In the genomic region with DNA sequence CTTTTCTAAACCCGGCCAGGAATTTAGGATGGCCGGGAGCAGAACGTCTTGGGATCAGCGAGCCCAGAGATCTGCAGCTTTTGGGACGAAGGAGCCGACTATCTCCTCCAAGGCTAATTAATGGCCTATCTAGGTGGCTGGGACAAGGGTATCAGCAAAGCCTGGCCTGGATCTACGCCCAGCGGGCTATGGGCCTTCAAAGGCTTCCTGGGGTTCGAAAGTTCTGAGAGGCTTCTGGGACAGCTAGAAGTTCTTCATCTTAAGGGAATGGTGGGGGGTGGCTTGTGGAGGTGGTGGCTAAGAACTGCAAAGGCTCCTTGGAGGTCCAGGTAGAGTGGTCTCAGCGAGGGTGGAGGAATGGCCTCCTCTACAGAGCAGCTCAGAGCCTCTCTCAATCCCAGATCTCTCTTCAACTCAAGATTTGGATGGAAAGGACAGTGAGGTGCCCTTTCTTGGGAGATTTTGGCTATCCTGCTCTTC, we compare ENCODE assay signal across 8 mouse cellular contexts. TPM values are rescaled to one million over a fixed set of nuclear protein-coding genes. Genes with fewer than 3 reads are reported as not detected.
A peak's percentile ranks its signal among the peaks of the same experiment; 100 is the strongest.
DNase-seq lines count a peak whose midpoint lies in the region; ATAC-seq and TF ChIP-seq lines count a peak whose summit lies in the region.

No protein-coding gene starts in this region.

- H3K9me3 ChIP-seq in forebrain, embryonic 13.5 days (replicated peaks), result no peaks in the 10 kb centered on the region
- no peaks in the 10 kb centered on the region for H3K9me3 ChIP-seq in hindbrain, embryonic 10.5 days
- H3K9me3 ChIP-seq in limb, embryonic 15.5 days, result no peaks in the 10 kb centered on the region
- H3K9me3 ChIP-seq in neural tube, embryonic 11.5 days (ENCODE audit: control insufficient read depth, low read length), result no peaks in the 10 kb centered on the region

- H3K27me3 ChIP-seq in forebrain, embryonic 13.5 days, result peaks cover 15% of the 10 kb centered on the region
- H3K27me3 ChIP-seq in hindbrain, embryonic 10.5 days (ENCODE audit: insufficient read depth, poor library complexity, severe bottlenecking), result peaks cover 38% of the 10 kb centered on the region
- no peaks in the 10 kb centered on the region for H3K27me3 ChIP-seq in limb, embryonic 15.5 days
- H3K27me3 ChIP-seq in neural tube, embryonic 11.5 days (ENCODE audit: control insufficient read depth, insufficient read depth, low read length), result peaks cover 4% of the 10 kb centered on the region
- H3K27me3 ChIP-seq in thymus, adult 2 months (ENCODE audit: control insufficient read depth, insufficient read depth, low read length), result peaks cover 27% of the 10 kb centered on the region

- peak overlapping the region; percentile 56 for H3K4me3 ChIP-seq in forebrain, embryonic 13.5 days
- peak overlapping the region; percentile 70 for H3K4me3 ChIP-seq in hindbrain, embryonic 10.5 days
- H3K4me3 ChIP-seq in limb, embryonic 15.5 days, result peak overlapping the region; percentile 72
- H3K4me3 ChIP-seq in neural tube, embryonic 11.5 days (ENCODE audit: low read depth, low read length), result peak overlapping the region; percentile 54
- no peak overlapping the region for H3K4me3 ChIP-seq in thymus, adult 2 months (ENCODE audit: control insufficient read depth, insufficient read depth, low read length)

- DNase-seq in urinary bladder, adult 2 months (ENCODE audit: low spot score), result peak; percentile 29
- DNase-seq in urinary bladder, postnatal 10 days (ENCODE audit: low spot score), result no peak
- DNase-seq in hindbrain, embryonic 10.5 days (ENCODE audit: low spot score), result peak; percentile 72
- DNase-seq in neural tube, embryonic 11.5 days (ENCODE audit: low spot score), result peak; percentile 70
- no peak for DNase-seq in cerebellum, adult 9-10 months
- DNase-seq in thymus, adult 2 months, result no peak

- H3K4me1 ChIP-seq in forebrain, embryonic 13.5 days, result peaks cover 42% of the 10 kb centered on the region
- H3K4me1 ChIP-seq in hindbrain, embryonic 10.5 days (replicated peaks), result peaks cover 62% of the 10 kb centered on the region
- H3K4me1 ChIP-seq in limb, embryonic 15.5 days, result peaks cover 43% of the 10 kb centered on the region
- peaks cover 7% of the 10 kb centered on the region for H3K4me1 ChIP-seq in neural tube, embryonic 11.5 days (ENCODE audit: control insufficient read depth, insufficient read depth, low read length)
- H3K4me1 ChIP-seq in thymus, adult 2 months (replicated peaks; ENCODE audit: control insufficient read depth, insufficient read depth, low read length), result no peaks in the 10 kb centered on the region

- H3K9ac ChIP-seq in forebrain, embryonic 13.5 days, result peak overlapping the region; percentile 78
- peak overlapping the region; percentile 63 for H3K9ac ChIP-seq in limb, embryonic 15.5 days
- peak overlapping the region; percentile 75 for H3K9ac ChIP-seq in neural tube, embryonic 11.5 days (ENCODE audit: low read length)

- H3K4me2 ChIP-seq in forebrain, embryonic 13.5 days, result peak overlapping the region; percentile 88
- H3K4me2 ChIP-seq in limb, embryonic 15.5 days, result peak overlapping the region; percentile 75
- H3K4me2 ChIP-seq in neural tube, embryonic 11.5 days (ENCODE audit: low read depth), result peak overlapping the region; percentile 81

- H3K36me3 ChIP-seq in forebrain, embryonic 13.5 days (ENCODE audit: poor library complexity, severe bottlenecking), result no peaks in the 10 kb centered on the region
- no peaks in the 10 kb centered on the region for H3K36me3 ChIP-seq in hindbrain, embryonic 10.5 days
- H3K36me3 ChIP-seq in limb, embryonic 15.5 days, result peaks cover 20% of the 10 kb centered on the region
- no peaks in the 10 kb centered on the region for H3K36me3 ChIP-seq in neural tube, embryonic 11.5 days (ENCODE audit: control insufficient read depth, insufficient read depth, low read length)
- no peaks in the 10 kb centered on the region for H3K36me3 ChIP-seq in thymus, adult 2 months (ENCODE audit: control insufficient read depth, insufficient read depth, low read length)

- no peak for TF ChIP-seq POLR2A in thymus, adult 2 months (IDR thresholded peaks at IDR 0.05; ENCODE audit: control insufficient read depth, extremely low read depth, insufficient read depth, low read length, poor library complexity)

- TF ChIP-seq CTCF in thymus, adult 2 months (IDR thresholded peaks at IDR 0.05; ENCODE audit: borderline replicate concordance, control insufficient read depth, extremely low read depth, insufficient read depth, low read length, poor library complexity), result no peak

- H3K27ac ChIP-seq in forebrain, embryonic 13.5 days, result peak overlapping the region; percentile 88
- peak overlapping the region; percentile 96 for H3K27ac ChIP-seq in hindbrain, embryonic 10.5 days
- peak overlapping the region; percentile 99 for H3K27ac ChIP-seq in limb, embryonic 15.5 days
- H3K27ac ChIP-seq in neural tube, embryonic 11.5 days (ENCODE audit: low read depth, low read length), result peak overlapping the region; percentile 81
- H3K27ac ChIP-seq in thymus, adult 2 months (ENCODE audit: control insufficient read depth, insufficient read depth, low read length), result no peak overlapping the region

- WGBS in forebrain, embryonic 13.5 days, result 2% methylated on average over 10 of the region's 10 CpGs
- under 1% methylated on average over 10 of the region's 10 CpGs for WGBS in hindbrain, embryonic 10.5 days
- WGBS in limb, embryonic 15.5 days, result 2% methylated on average over 10 of the region's 10 CpGs
- WGBS in neural tube, embryonic 11.5 days, result under 1% methylated on average over 10 of the region's 10 CpGs
- 37% methylated on average over 10 of the region's 10 CpGs for WGBS in thymus, adult 2 months

- ATAC-seq in forebrain, embryonic 13.5 days, result no peak
- ATAC-seq in limb, embryonic 15.5 days (ENCODE audit: insufficient number of reproducible peaks, low FRiP score, low TSS enrichment, low read depth), result no peak
- 0 out of 2 replicates have a peak, but pooled peaks have one; percentile 12 for ATAC-seq in neural tube, embryonic 11.5 days (ENCODE audit: insufficient read depth, low FRiP score, low TSS enrichment)

RNA-seq across cellular contexts. Expression of a gene that starts 1.1 kb away (rescaled TPM):
- 37.9 and 44.3 TPM in 2 replicates for polyA plus RNA-seq in urinary bladder, adult 2 months (2012; rRNA removed)
- polyA plus RNA-seq in forebrain, embryonic 13.5 days (2015; fragmentation: Nextera tagmentation; extraction: Ambion mirVana), result 17.0 and 18.9 TPM in 2 replicates
- polyA plus RNA-seq in hindbrain, embryonic 10.5 days (2016; fragmentation: Nextera tagmentation; extraction: Ambion mirVana), result 34.0 and 34.6 TPM in 2 replicates
- 89.3 and 95.9 TPM in 2 replicates for polyA plus RNA-seq in limb, embryonic 15.5 days (2015; fragmentation: Nextera tagmentation; extraction: Ambion mirVana)
- 25.9 and 33.7 TPM in 2 replicates for polyA plus RNA-seq in neural tube, embryonic 11.5 days (2014; fragmentation: Nextera tagmentation; extraction: Ambion mirVana)
- polyA plus RNA-seq in thymus, adult 2 months (2012; rRNA removed), result 2.3 and 2.7 TPM in 2 replicates

RNA-seq across cellular contexts. Expression of a gene that starts 29.8 kb away (rescaled TPM):
- 6.2 and 11.2 TPM in 2 replicates for polyA plus RNA-seq in urinary bladder, adult 2 months (2012; rRNA removed)
- 9.3 and 12.4 TPM in 2 replicates for polyA plus RNA-seq in forebrain, embryonic 13.5 days (2015; fragmentation: Nextera tagmentation; extraction: Ambion mirVana)
- 24.1 and 24.4 TPM in 2 replicates for polyA plus RNA-seq in hindbrain, embryonic 10.5 days (2016; fragmentation: Nextera tagmentation; extraction: Ambion mirVana)
- 21.6 and 25.5 TPM in 2 replicates for polyA plus RNA-seq in limb, embryonic 15.5 days (2015; fragmentation: Nextera tagmentation; extraction: Ambion mirVana)
- polyA plus RNA-seq in neural tube, embryonic 11.5 days (2014; fragmentation: Nextera tagmentation; extraction: Ambion mirVana), result 15.1 and 16.0 TPM in 2 replicates
- polyA plus RNA-seq in thymus, adult 2 months (2012; rRNA removed), result 2.0 and 2.1 TPM in 2 replicates

RNA-seq across cellular contexts. Expression of a gene that starts 35.4 kb away (rescaled TPM):
- polyA plus RNA-seq in urinary bladder, adult 2 months (2012; rRNA removed), result 7.0 and 8.9 TPM in 2 replicates
- 2.1 and 2.4 TPM in 2 replicates for polyA plus RNA-seq in forebrain, embryonic 13.5 days (2015; fragmentation: Nextera tagmentation; extraction: Ambion mirVana)
- 11.9 and 14.4 TPM in 2 replicates for polyA plus RNA-seq in hindbrain, embryonic 10.5 days (2016; fragmentation: Nextera tagmentation; extraction: Ambion mirVana)
- polyA plus RNA-seq in limb, embryonic 15.5 days (2015; fragmentation: Nextera tagmentation; extraction: Ambion mirVana), result 35.0 and 37.6 TPM in 2 replicates
- 14.2 and 16.6 TPM in 2 replicates for polyA plus RNA-seq in neural tube, embryonic 11.5 days (2014; fragmentation: Nextera tagmentation; extraction: Ambion mirVana)
- 66.8 and 84.4 TPM in 2 replicates for polyA plus RNA-seq in thymus, adult 2 months (2012; rRNA removed)

RNA-seq across cellular contexts. Expression of a gene that starts 40.1 kb away (rescaled TPM):
- polyA plus RNA-seq in urinary bladder, adult 2 months (2012; rRNA removed), result 7.2 and 9.4 TPM in 2 replicates
- 3.6 and 5.4 TPM in 2 replicates for polyA plus RNA-seq in forebrain, embryonic 13.5 days (2015; fragmentation: Nextera tagmentation; extraction: Ambion mirVana)
- polyA plus RNA-seq in hindbrain, embryonic 10.5 days (2016; fragmentation: Nextera tagmentation; extraction: Ambion mirVana), result 7.9 and 10.3 TPM in 2 replicates
- 16.8 and 21.3 TPM in 2 replicates for polyA plus RNA-seq in limb, embryonic 15.5 days (2015; fragmentation: Nextera tagmentation; extraction: Ambion mirVana)
- polyA plus RNA-seq in neural tube, embryonic 11.5 days (2014; fragmentation: Nextera tagmentation; extraction: Ambion mirVana), result 8.9 and 9.0 TPM in 2 replicates
- polyA plus RNA-seq in thymus, adult 2 months (2012; rRNA removed), result 7.4 and 11.2 TPM in 2 replicates

RNA-seq across cellular contexts. Expression of a gene that starts 58.3 kb away (rescaled TPM):
- polyA plus RNA-seq in urinary bladder, adult 2 months (2012; rRNA removed), result 1.6 and 1.7 TPM in 2 replicates
- 0.45 TPM in 1 of 2 replicates, not detected in the other for polyA plus RNA-seq in forebrain, embryonic 13.5 days (2015; fragmentation: Nextera tagmentation; extraction: Ambion mirVana)
- 0.11 and 0.39 TPM in 2 replicates for polyA plus RNA-seq in hindbrain, embryonic 10.5 days (2016; fragmentation: Nextera tagmentation; extraction: Ambion mirVana)
- 1.2 and 1.4 TPM in 2 replicates for polyA plus RNA-seq in limb, embryonic 15.5 days (2015; fragmentation: Nextera tagmentation; extraction: Ambion mirVana)
- 0.18 and 0.27 TPM in 2 replicates for polyA plus RNA-seq in neural tube, embryonic 11.5 days (2014; fragmentation: Nextera tagmentation; extraction: Ambion mirVana)
- 2.6 and 2.8 TPM in 2 replicates for polyA plus RNA-seq in thymus, adult 2 months (2012; rRNA removed)

Comparison
In these comparisons a context has a peak if more than half of its experiments do, and no peak if none do; other contexts are left out.
1. DNase-seq: peak in urinary bladder, adult 2 months (single experiment), hindbrain, embryonic 10.5 days (single experiment) and neural tube, embryonic 11.5 days (single experiment); none in urinary bladder, postnatal 10 days (single experiment), cerebellum, adult 9-10 months (single experiment) and thymus, adult 2 months (single experiment).
2. Peak in every context shown above with its lines, with median percentiles within 50 percentile points of each other: H3K4me2 ChIP-seq and H3K9ac ChIP-seq.